Mouse (Mus musculus) c-Kit-negative CD71-positive TER-119-positive erythroid progenitor cells, embryonic 14.5 days (primary cell): Measurements from ENCODE around the gene Tusc2.
"Not testable (repeated sequence)": the region's sequence is repeated elsewhere in the genome, so short reads cannot be mapped to it uniquely, and the experiment has no call there.

Experiments used
- DNase-seq: peaks from one replicate; pipeline ENCODE4 v3.0.0-alpha.2; 2013; ENCODE audit warnings: low read depth, low spot score

The Tusc2 gene

GRCm38 (mm10) chr9:107568331-107569261 lies 5.5 kb downstream of the Tusc2 start:
- peak; percentile 83 for DNase-seq

DNA sequence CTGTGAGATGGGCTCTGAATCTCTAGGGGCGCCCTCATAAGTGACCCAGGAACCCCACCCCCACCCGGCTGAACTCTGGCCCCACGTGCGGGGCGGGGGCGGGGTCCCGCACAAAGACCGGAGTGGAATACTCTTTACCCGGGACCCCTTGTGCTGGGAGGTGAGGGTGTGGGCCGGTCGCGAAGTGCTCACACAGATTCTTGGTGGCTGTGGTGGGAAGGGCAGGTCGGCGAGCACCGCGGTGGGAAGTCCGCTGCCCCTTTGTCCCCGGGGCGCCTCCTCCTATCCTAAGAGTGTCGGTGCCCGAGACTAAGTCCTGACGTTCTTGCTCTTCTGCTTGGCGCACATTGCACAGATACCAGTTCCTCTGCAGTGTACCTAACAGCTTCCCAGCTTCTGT lies 6.2 kb downstream of the Tusc2 start:
- DNase-seq = no peak

- no peak for DNase-seq
Measured at GRCm38 (mm10) chr9:107570016-107570415, 7.0 kb downstream of the Tusc2 start.

- DNase-seq = peak; percentile 67
Measured at GRCm38 (mm10) chr9:107570845-107571244, 7.8 kb downstream of the Tusc2 start.

GRCm38 (mm10) chr9:107571534-107572326 lies 8.7 kb downstream of the Tusc2 start:
- no peak for DNase-seq

- DNase-seq = no peak
Measured at GRCm38 (mm10) chr9:107572327-107572662, 9.2 kb downstream of the Tusc2 start.

GRCm38 (mm10) chr9:107573774-107574173 lies 10.7 kb downstream of the Tusc2 start:
- DNase-seq = not testable (repeated sequence)

GRCm38 (mm10) chr9:107575579-107576356 lies 12.7 kb downstream of the Tusc2 start:
- no peak for DNase-seq

DNA sequence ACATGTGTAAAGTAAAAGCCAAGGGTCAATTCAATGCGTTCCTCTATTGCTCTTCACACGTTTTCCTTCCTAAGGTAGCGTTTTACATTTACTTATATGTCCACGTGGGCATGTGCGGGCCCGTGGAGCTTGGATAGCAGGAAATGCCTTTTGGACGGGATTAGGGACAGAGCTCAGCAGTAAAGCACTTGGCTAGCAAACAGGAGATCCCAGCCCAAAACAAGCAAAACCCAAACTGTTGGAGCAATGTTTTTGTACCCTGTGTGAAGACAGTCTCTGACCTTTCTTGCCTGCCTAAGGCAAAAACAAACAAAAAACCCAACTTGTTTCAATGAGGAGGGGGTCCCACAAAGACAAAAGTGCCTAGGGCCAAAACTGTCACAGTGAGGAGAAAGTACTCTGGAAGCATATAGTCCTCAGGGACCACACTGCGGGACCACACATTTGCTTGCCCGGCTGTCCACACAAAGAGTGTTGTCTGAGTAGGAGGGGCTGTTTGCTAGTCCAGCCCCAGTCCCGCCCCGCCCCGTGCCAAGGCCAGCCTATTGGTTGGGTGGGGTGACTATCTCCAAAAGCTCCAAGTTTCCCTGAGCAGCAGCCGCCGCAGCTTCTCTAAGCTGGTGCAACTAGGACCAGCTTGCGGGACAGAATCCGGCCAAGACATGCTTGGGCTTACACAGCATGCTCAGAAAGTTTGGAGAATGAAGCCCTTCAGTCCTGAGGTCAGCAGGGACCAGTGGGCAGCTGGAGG lies 13.5 kb downstream of the Tusc2 start, which contains the start of gene Hyal1:
Gene Hyal1, plus strand, starts transcription at position 571 of the 751 bp plus-strand sequence.
- DNase-seq = peak; percentile 81

- no peak for DNase-seq
Measured at GRCm38 (mm10) chr9:107577871-107578270, 14.8 kb downstream of the Tusc2 start.

GRCm38 (mm10) chr9:107578587-107578986 lies 15.5 kb downstream of the Tusc2 start, which contains the start of gene Naa80:
TSS of gene Naa80 (plus strand) at chr9:107578887.
- DNase-seq = no peak

- no peak for DNase-seq
Measured at GRCm38 (mm10) chr9:107579023-107579900, 16.2 kb downstream of the Tusc2 start.

GRCm38 (mm10) chr9:107580501-107581317 lies 17.7 kb downstream of the Tusc2 start, which contains the start of gene Hyal3:
TSS of gene Hyal3 (plus strand) at chr9:107580818.
- peak; percentile 81 for DNase-seq

GRCm38 (mm10) chr9:107581584-107581983 lies 18.5 kb downstream of the Tusc2 start:
- DNase-seq = no peak

- DNase-seq = no peak
Measured at GRCm38 (mm10) chr9:107582509-107583062, 19.5 kb downstream of the Tusc2 start.

GRCm38 (mm10) chr9:107583174-107583573 lies 20.1 kb downstream of the Tusc2 start:
- no peak for DNase-seq

- DNase-seq = no peak
Measured at GRCm38 (mm10) chr9:107586504-107586903, 23.4 kb downstream of the Tusc2 start.

DNA sequence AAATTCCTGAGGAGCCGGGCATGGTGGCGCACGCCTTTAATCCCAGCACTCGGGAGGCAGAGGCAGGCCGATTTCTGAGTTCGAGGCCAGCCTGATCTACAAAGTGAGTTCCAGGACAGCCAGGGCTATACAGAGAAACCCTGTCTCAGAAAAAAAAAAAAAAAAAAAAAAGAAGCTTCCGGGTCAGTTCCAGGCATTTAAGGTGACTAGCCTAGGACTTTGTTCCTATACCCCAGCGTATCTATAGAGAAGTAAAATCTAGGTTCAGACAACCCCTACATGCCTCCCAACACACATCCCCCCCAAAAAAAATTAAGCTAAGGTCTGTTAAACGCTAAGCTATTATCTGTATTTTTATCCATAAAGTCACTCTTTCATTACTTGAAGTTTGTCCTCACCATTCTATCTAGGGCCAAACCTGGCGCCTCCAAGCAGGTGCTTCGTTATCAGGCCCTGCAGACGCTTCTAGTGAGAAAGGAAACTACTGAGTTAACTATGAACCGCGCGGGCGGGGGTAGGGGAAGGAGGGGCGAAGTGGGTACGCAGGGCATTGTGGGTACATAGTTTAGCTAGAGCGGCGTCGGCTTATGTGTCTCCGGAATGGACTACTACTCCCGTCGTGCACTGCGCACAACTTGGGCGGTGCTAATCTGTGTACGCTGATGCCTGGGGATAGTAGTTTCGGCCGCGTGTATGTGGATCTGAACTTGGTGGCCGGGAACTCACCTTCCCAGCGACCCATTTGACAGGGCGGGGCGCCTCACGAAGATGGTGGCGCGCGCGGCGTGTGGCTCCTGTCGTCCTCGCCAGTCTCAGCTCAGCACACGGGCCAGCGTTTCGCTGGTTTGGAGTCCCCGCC lies 24.1 kb downstream of the Tusc2 start, which contains the start of gene Ifrd2:
Gene Ifrd2, plus strand, starts transcription at position 669 of the 859 bp plus-strand sequence.
- peak; percentile 97 for DNase-seq
